Mouse (Mus musculus) stomach, embryonic 14.5 days (tissue): ENCODE data around the gene Atg9b. TPM values are rescaled to one million over a fixed set of nuclear protein-coding genes. Genes with fewer than 3 reads are reported as not detected.

Experiments used
- ATAC-seq: fragments of 200-750 bp; cut with Nextera tagmentation; 2 replicates; pipeline ENCODE4 v1.8.0; 2017; ENCODE audit warnings: low read depth, moderate TSS enrichment; ENCODE audit not compliant: insufficient number of reproducible peaks, insufficient read depth, low FRiP score
- H3K27ac ChIP-seq: fragments of 300-500 bp; sonication (generic); 2 replicates; pipeline ENCODE4 v1.5.1; 2014; ENCODE audit warnings: mild to moderate bottlenecking, low read length, moderate library complexity, mixed read lengths
- H3K27me3 ChIP-seq: fragments of 300-500 bp; sonication (generic); 2 replicates; pipeline ENCODE4 v1.6.1; 2014; ENCODE audit warnings: low read length, control low read depth, mixed read lengths; ENCODE audit not compliant: control insufficient read depth, insufficient read depth
- H3K36me3 ChIP-seq: fragments of 300-500 bp; sonication (generic); 2 replicates; pipeline ENCODE4 v1.6.1; 2014; ENCODE audit warnings: mild to moderate bottlenecking, control low read depth, low read length, moderate library complexity, mixed read lengths; ENCODE audit not compliant: control insufficient read depth, insufficient read depth
- H3K4me1 ChIP-seq: fragments of 300-500 bp; sonication (generic); 2 replicates; pipeline ENCODE4 v1.6.1; 2014; ENCODE audit warnings: low read length, control low read depth, mixed read lengths; ENCODE audit not compliant: control insufficient read depth, insufficient read depth
- H3K4me2 ChIP-seq: fragments of 300-500 bp; sonication (generic); replicated peaks from 2 replicates; pipeline ENCODE4 v1.6.1; 2014; ENCODE audit warnings: low read depth, low read length, control low read depth
- H3K4me3 ChIP-seq: fragments of 300-500 bp; sonication (generic); 2 replicates; pipeline ENCODE4 v1.5.1; 2014; ENCODE audit warnings: low read depth, low read length, control low read depth
- H3K9ac ChIP-seq: fragments of 300-500 bp; sonication (generic); replicated peaks from 2 replicates; pipeline ENCODE4 v1.6.1; 2014; ENCODE audit warnings: low read depth, mild to moderate bottlenecking, control low read depth, low read length, moderate library complexity, mixed read lengths
- H3K9me3 ChIP-seq: fragments of 300-500 bp; sonication (generic); 2 replicates; pipeline ENCODE4 v1.6.1; 2016; ENCODE audit warnings: low read depth, low read length, control low read depth; ENCODE audit not compliant: control insufficient read depth
- WGBS: fragments of 180-500 bp; shearing (Covaris S2); extraction: QIAGEN DNeasy Blood & Tissue Kit; methylation state at CpG from one replicate; pipeline ENCODE4 v1.1.7; 2014; 5-methylcytosine and 5-hydroxymethylcytosine counted together
- polyA plus RNA-seq: library from polyadenylated mRNA; unstranded; fragments of >200 nt; fragmentation: Nextera tagmentation; extraction: Ambion mirVana; gene quantifications from 2 replicates; pipeline ENCODE4 v1.2.1, GENCODE M21; 2014

Atg9b gene
- polyA plus RNA-seq, 1 experiment from 2014 or later, result 0.68 TPM

GRCm38 (mm10) chr5:24347186-24347875 is 44.6 kb downstream of the Atg9b start:
- WGBS, result 24% methylated on average over 7 of the region's 7 CpGs
- Histone ChIP-seq H3K4me1 (peaks cover 71% of the 10 kb centered on the region), H3K9ac (no peak overlapping the region), H3K27me3 (no peaks in the 10 kb centered on the region), H3K4me3 (peak overlapping the region; percentile 43; the same call in 1 of the 2 replicates), H3K36me3 (no peaks in the 10 kb centered on the region), H3K9me3 (no peaks in the 10 kb centered on the region), H3K27ac (peak overlapping the region; percentile 69; the same call in 1 of the 2 replicates), H3K4me2 (peak overlapping the region; percentile 99)
- ATAC-seq, result no peak

DNA sequence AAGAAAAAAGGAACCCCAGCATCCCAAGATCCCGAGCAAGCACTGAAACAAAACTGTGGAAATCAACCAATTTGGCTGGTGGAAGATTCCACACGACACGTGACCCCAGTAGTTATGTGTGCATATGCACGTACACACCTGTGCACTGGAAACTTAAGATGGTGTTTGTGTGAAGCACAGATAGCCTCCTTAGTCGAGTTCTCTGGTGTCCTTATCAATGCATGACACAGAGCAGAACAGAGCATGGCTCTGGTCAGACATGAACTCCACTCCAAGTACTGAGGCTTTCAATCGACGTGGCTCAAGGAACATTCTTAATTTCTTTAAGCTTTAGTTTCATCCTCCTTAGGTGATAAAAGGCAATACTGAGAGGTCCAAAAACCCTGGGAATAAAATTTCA is 45.6 kb downstream of the Atg9b start:
- no peak for ATAC-seq

GRCm38 (mm10) chr5:24344477-24345051 is 47.4 kb downstream of the Atg9b start:
- Histone ChIP-seq H3K27ac (peak overlapping the region; percentile 90), H3K27me3 (no peaks in the 10 kb centered on the region), H3K4me2 (peak overlapping the region; percentile 38), H3K9ac (no peak overlapping the region; the same call in 1 of the 2 replicates), H3K9me3 (no peaks in the 10 kb centered on the region), H3K4me3 (peak overlapping the region; percentile 4; the same call in 1 of the 2 replicates), H3K36me3 (no peaks in the 10 kb centered on the region), H3K4me1 (peaks cover 63% of the 10 kb centered on the region)
- ATAC-seq, result peak; percentile 70; the same call in 1 of the 2 replicates
- 12% methylated on average over 12 of the region's 12 CpGs for WGBS

More for the DNA sequence above, 45.6 kb downstream of the Atg9b start:
- Histone ChIP-seq H3K9me3 (no peaks in the 10 kb centered on the region), H3K4me3 (no peak overlapping the region), H3K4me1 (peaks cover 76% of the 10 kb centered on the region), H3K27ac (no peak overlapping the region), H3K9ac (no peak overlapping the region), H3K36me3 (no peaks in the 10 kb centered on the region), H3K4me2 (no peak overlapping the region), H3K27me3 (no peaks in the 10 kb centered on the region)
- WGBS, result 81% methylated on average over 7 of the region's 7 CpGs

GRCm38 (mm10) chr5:24343977-24344436 is 47.9 kb downstream of the Atg9b start:
- Histone ChIP-seq H3K27ac (peak overlapping the region; percentile 90), H3K4me1 (peaks cover 57% of the 10 kb centered on the region), H3K36me3 (no peaks in the 10 kb centered on the region), H3K4me2 (peak overlapping the region; percentile 38), H3K27me3 (no peaks in the 10 kb centered on the region), H3K4me3 (0 out of 2 replicates have a peak overlapping the region, but pooled peaks have one; percentile 4), H3K9me3 (no peaks in the 10 kb centered on the region), H3K9ac (no peak overlapping the region; the same call in 1 of the 2 replicates)
- ATAC-seq, result 0 out of 2 replicates have a peak, but pooled peaks have one; percentile 2
- 10% methylated on average over 2 of the region's 2 CpGs for WGBS

- Histone ChIP-seq H3K27me3 (no peaks in the 10 kb centered on the region), H3K9me3 (no peaks in the 10 kb centered on the region), H3K4me3 (no peak overlapping the region), H3K9ac (no peak overlapping the region; the same call in 1 of the 2 replicates), H3K4me1 (peaks cover 51% of the 10 kb centered on the region), H3K4me2 (no peak overlapping the region), H3K27ac (peak overlapping the region; percentile 90), H3K36me3 (no peaks in the 10 kb centered on the region)
- ATAC-seq, result no peak
Observed at GRCm38 (mm10) chr5:24343379-24343778, 48.6 kb downstream of the Atg9b start.

DNA sequence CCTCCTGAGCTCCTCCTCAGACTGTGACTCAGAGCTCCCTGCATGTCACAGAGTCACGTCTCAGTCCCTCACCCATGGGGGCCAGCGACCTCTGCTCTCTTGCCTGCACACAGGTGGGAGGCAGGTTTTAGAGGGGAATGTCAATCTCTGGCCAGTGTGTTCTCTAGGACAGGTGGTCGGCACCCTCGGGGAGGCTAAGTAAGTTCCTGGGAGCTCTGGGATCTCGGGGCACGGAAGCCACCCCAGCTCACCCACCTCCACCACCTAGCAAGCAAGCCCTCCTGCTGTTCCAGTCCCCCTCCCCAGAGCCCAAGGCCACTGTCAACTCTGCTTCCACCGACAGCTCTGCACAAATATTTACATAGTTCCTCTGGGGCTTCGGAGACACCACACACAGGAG is 49.0 kb downstream of the Atg9b start:
- no peak overlapping the region; the same call in 1 of the 2 replicates for H3K4me2 ChIP-seq
- WGBS, result 32% methylated on average over 8 of the region's 8 CpGs
- H3K4me3 ChIP-seq, result no peak overlapping the region
- no peak for ATAC-seq
- no peaks in the 10 kb centered on the region for H3K36me3 ChIP-seq
- no peak overlapping the region for H3K9ac ChIP-seq
- H3K9me3 ChIP-seq, result no peaks in the 10 kb centered on the region
- H3K27ac ChIP-seq, result peak overlapping the region; percentile 90
- H3K27me3 ChIP-seq, result no peaks in the 10 kb centered on the region
- peaks cover 47% of the 10 kb centered on the region for H3K4me1 ChIP-seq

DNA sequence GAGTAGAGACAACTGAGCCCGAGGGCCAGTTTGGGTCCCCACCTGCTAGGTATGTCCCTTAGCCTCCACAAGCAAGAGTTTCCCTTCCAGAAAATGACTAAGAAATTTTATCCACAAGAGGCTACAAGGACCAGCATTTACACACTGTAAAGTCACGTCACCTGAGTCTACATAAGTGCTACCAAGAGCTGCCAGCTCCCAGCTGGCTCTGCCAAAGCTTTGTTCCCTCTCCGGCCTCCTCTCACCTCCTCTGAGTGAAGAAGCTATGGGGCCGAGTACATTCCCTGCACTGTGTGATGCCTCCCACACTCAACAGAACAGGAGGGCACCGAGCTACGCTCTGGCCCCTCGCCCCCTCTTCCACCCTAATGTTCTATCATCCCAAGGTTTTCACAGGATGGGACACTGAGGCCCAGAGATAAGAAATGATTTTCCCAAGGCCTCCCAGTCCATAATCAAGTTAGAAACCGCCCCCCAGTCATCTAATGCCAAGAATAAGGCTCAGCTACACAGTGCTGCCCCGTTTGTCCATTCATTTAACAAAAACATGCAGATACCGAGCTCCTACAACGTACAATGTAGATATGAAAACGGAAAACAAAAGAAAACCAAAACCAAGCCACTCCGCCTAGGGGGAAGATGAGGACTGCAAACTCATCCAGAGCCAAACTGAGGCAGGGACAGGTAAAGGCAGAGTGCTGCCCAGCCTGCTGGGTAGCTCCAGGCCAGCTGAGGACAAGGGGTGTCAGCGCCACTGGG is 49.6 kb downstream of the Atg9b start:
- H3K36me3 ChIP-seq, result no peaks in the 10 kb centered on the region
- H3K9me3 ChIP-seq, result no peaks in the 10 kb centered on the region
- no peak for ATAC-seq
- no peak overlapping the region; the same call in 1 of the 2 replicates for H3K4me2 ChIP-seq
- 64% methylated on average over 14 of the region's 14 CpGs for WGBS
- no peak overlapping the region for H3K9ac ChIP-seq
- H3K27ac ChIP-seq, result peak overlapping the region; percentile 90; the same call in 1 of the 2 replicates
- no peak overlapping the region for H3K4me3 ChIP-seq
- H3K4me1 ChIP-seq, result peaks cover 46% of the 10 kb centered on the region
- H3K27me3 ChIP-seq, result no peaks in the 10 kb centered on the region

- Histone ChIP-seq H3K9ac (no peak overlapping the region), H3K4me3 (no peak overlapping the region), H3K36me3 (no peaks in the 10 kb centered on the region; the same call in 1 of the 2 replicates), H3K27ac (no peak overlapping the region), H3K4me1 (peaks cover 35% of the 10 kb centered on the region), H3K27me3 (no peaks in the 10 kb centered on the region), H3K9me3 (no peaks in the 10 kb centered on the region), H3K4me2 (no peak overlapping the region)
- 48% methylated on average over 2 of the region's 2 CpGs for WGBS
- ATAC-seq, result no peak
Observed at GRCm38 (mm10) chr5:24337821-24338220, 54.1 kb downstream of the Atg9b start.
